Mouse (Mus musculus): ENCODE data around the gene Morn1.

Morn1 gene

GRCm38 (mm10) chr4:155086108-155087024, at the start of gene Morn1, which contains the start of gene Rer1:
Gene Morn1, plus strand, starts transcription at chr4:155086577.
Gene Rer1, minus strand, starts transcription at chr4:155086382.
- DNase-seq (ENCODE audit: low spot score in 2 of 2), result peak; percentile 99 to 100

- DNase-seq (ENCODE audit: low spot score in 2 of 2), result no peak
These were observed 46.2 kb upstream of the Morn1 start for GRCm38 (mm10) chr4:155040197-155040596.

GRCm38 (mm10) chr4:155040696-155041095, 45.7 kb upstream of the Morn1 start:
- no peak for DNase-seq (ENCODE audit: low spot score in 2 of 2)

- DNase-seq (ENCODE audit: low spot score in 2 of 2), result no peak
These were observed 43.6 kb upstream of the Morn1 start for GRCm38 (mm10) chr4:155042606-155043288.

- no peak for DNase-seq (ENCODE audit: low spot score in 2 of 2)
These were observed 43.1 kb upstream of the Morn1 start for GRCm38 (mm10) chr4:155043289-155043625.

DNA sequence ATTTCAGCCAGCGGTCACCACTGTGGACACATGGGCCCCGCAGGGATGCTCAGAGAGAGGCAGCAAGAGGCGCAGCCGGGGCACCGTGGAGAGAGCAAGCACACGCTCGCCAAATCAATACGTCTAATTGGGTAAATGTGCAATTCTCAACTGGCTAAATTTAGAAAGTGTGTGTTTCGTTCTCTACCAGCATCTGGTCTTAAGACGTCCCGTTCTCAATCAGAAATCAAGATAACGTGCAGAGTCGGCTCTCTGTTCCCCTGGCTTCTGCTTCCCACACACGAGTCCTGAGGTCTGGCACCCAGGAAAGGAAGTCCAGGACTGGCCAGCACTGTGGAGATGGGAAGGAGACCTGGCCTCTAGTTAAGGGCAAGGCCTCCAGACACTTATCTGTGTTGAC, 39.7 kb upstream of the Morn1 start:
- DNase-seq (ENCODE audit: low spot score in 2 of 2), result no peak

DNA sequence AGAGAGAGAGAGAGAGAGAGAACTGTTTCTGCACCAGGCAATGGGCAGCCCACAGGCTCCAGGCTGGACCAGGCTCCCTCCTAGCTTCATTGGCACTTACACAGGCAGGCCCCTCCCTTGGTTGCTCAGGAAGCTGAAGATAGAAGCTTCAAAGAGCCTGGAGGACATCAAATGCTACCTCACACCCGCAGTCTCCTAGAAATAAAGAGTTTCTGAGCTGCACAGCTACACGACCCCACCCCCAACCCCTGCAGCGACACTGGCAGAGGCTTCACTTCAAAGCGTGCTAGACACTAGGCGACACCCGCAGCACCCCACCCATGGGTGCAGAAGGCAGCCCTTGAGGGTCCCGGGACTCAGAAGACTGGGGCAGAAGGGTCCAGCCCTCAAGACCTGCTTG, 36.3 kb upstream of the Morn1 start:
- DNase-seq (ENCODE audit: low spot score in 2 of 2), result no peak

DNA sequence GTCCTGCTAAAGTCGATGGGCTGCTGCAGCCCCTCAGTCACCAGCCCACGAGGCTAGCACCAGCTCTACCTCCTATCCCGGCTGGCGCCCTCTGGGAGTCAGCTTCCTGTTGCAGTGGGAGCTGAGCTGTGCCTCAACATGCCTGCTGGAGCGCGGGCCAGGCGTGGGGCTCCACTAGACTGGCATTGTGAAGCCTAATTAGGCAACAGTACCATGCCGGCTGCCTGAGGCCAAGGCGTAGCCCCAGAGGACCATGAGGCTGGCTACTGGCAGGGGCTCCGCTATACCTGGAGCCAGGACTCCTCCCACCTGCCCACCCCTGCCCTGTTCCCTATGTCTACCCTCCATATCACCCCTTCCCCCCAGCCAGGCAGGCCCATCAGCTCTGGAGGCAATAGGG, 29.7 kb upstream of the Morn1 start, which contains the start of gene Plch2:
Gene Plch2 (minus strand): TSS at position 61 of the 400 bp plus-strand sequence.
- DNase-seq (ENCODE audit: low spot score in 2 of 2), result peak in 1 of 2 experiments; percentile 71

DNA sequence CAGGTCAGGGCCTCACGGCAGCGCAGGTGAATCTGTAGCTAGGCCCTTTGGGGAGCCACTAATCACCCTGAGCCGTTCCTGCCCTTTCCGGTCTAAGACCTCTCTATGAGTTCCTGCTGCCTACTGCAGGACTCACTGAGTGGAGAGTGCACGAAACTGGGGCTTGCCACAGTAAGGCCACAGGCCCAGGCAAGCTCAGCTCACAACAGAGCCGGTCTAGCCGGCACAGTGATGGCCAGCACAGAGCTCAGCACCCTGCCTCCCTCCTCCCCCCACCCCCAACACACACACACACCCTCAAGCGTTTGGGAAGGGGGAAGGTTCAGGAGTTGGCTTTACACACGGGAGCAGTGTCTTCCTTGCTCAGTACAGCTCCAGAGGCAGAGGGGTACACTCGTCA, 28.1 kb upstream of the Morn1 start:
- DNase-seq (ENCODE audit: low spot score in 2 of 2), result peak in 1 of 2 experiments; percentile 78

- DNase-seq (ENCODE audit: low spot score in 2 of 2), result peak in 1 of 2 experiments; percentile 76
These were observed 22.5 kb upstream of the Morn1 start for GRCm38 (mm10) chr4:155063895-155064294.

DNA sequence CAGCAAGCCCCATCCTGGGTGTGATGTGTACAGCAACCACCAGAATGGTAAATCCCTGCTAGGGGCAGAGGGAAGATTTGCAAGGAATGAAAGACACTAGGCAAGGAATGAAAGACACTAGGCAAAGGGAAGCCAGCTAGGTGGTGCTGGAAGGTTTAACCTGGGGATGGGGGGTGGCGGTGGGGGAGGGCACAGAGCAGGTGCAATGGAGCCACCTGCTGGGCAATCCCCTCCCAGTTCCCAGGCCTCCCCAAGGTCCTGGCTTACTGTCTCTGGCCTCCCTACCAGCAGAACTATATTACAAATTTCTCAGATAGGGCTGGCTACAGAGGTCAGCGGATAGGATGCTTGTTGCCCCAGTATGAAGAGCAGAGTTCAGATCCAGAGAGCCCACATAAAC, 21.9 kb upstream of the Morn1 start:
- DNase-seq (ENCODE audit: low spot score in 2 of 2), result no peak

- DNase-seq (ENCODE audit: low spot score in 2 of 2), result peak; percentile 75 to 82
These were observed 20.2 kb upstream of the Morn1 start for GRCm38 (mm10) chr4:155065970-155066833.

DNA sequence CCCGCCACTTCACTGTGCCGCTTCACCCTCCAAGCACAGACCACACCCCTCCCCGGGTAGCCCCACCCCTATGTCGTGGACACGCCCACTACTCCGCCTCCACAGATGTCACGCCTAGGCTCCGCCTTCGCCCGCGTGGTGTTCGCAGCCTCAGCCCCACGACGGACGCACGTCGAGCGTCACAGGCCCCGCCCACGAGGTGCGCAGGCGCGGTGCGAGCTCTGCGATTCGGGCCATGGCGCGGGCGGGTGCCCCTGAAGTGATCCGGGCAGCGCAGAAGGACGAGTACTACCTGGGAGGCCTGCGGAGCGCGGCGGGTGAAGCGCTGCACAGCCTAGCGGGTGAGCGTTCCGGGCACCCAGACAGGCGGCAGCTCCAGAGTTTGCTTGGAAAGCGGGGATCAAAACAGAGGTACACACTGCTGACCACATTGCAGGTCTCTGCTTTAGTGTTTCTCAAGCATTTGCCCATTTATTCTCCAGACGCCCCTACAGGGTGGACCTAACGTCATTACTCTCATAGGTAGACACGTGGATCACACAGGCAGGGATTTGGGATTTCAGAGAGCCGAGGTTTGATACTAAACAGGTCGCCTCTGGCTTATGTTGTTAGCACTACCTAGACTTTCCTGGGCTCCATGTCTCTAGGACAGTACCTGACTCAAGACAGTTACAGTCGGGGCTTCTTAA, 19.4 kb upstream of the Morn1 start, which contains the start of gene Pex10:
Gene Pex10 (plus strand): TSS at position 183 of the 689 bp plus-strand sequence.
- peak; percentile 94 to 95 for DNase-seq (ENCODE audit: low spot score in 2 of 2)

GRCm38 (mm10) chr4:155068357-155068972, 17.9 kb upstream of the Morn1 start:
- no peak for DNase-seq (ENCODE audit: low spot score in 2 of 2)

GRCm38 (mm10) chr4:155069191-155069590, 17.2 kb upstream of the Morn1 start:
- no peak for DNase-seq (ENCODE audit: low spot score in 2 of 2)

DNA sequence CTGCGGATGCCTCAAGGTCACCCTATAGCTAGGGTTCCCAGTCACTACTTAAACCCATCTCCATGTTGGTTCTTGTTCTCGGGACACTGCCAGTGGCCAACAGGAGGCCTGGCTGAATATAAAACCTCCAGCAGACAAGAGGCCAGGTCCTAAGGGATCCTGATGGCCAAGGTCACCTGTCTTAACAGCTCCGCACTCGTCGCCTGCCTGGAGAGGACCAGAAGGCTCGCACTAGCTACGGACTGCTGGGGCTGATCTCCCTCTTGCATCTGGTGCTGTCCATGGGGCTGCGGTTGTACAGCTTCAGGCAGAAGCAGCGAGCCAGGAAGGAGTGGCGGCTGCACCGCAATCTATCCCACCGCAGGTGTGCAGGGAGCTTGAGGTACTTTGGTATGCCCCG, 16.2 kb upstream of the Morn1 start:
- no peak for DNase-seq (ENCODE audit: low spot score in 2 of 2)

GRCm38 (mm10) chr4:155070921-155071320, 15.5 kb upstream of the Morn1 start:
- no peak for DNase-seq (ENCODE audit: low spot score in 2 of 2)

GRCm38 (mm10) chr4:155074418-155074817, 12.0 kb upstream of the Morn1 start:
- DNase-seq (ENCODE audit: low spot score in 2 of 2), result no peak

GRCm38 (mm10) chr4:155075137-155075536, 11.2 kb upstream of the Morn1 start:
- DNase-seq (ENCODE audit: low spot score in 2 of 2), result no peak

DNA sequence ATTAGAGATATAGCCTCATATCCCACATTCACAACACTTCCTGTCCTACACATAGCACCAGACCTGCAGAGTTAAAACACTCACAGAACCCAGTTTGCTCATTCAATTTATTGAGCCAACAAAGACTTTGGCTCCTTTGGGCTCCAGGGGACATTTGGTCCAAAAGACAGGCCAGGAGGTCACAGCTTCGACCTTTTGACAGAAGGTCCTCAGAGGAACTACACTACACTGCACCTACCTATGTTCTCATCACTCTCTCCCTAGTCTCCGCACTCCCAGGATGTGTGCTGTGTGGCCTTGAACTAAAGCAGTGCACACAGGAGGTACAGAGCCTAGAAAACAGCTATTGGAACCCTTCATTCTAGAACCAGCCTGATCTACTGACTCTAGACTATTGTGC, 10.6 kb upstream of the Morn1 start:
- DNase-seq (ENCODE audit: low spot score in 2 of 2), result no peak

DNA sequence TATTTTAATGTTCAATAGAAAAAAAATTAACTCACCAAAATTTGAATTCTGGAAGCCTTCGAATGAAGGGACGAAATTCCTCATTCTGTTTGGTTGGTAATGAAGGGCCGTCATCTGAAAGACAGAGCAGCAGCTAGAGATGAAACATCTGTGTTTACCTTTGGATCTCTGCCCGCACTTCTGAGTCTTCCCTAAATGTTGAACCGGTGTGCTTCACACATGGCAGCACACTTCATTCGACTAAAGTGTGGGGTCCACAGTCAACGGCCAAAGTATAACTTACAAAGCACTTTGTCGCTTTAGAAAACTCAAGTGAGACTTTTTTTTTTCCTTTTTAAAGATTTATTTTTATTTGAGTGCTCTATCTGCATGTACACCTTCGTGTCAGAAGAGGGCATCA, 9.7 kb upstream of the Morn1 start:
- no peak for DNase-seq (ENCODE audit: low spot score in 2 of 2)
